Mouse (Mus musculus) CD8-positive naive resting alpha-beta T cell, adult 2 months (primary cell): ENCODE results near the gene Dnah2.

Experiments used
- DNase-seq, 2 experiments: peaks; one replicate each; pipeline ENCODE4 v3.0.0; 2022; ENCODE audit warnings: low read depth in 2 of 2, low spot score in 2 of 2

Gene Dnah2

GRCm38 (mm10) chr11:69472687-69473086, 76.2 kb downstream of the Dnah2 start:
- no peak for DNase-seq

GRCm38 (mm10) chr11:69471491-69471890, 77.4 kb downstream of the Dnah2 start:
- no peak for DNase-seq

- DNase-seq, result no peak
Observed at GRCm38 (mm10) chr11:69469301-69469700, 79.6 kb downstream of the Dnah2 start.

GRCm38 (mm10) chr11:69463996-69464395, 84.9 kb downstream of the Dnah2 start:
- DNase-seq, result no peak

DNA sequence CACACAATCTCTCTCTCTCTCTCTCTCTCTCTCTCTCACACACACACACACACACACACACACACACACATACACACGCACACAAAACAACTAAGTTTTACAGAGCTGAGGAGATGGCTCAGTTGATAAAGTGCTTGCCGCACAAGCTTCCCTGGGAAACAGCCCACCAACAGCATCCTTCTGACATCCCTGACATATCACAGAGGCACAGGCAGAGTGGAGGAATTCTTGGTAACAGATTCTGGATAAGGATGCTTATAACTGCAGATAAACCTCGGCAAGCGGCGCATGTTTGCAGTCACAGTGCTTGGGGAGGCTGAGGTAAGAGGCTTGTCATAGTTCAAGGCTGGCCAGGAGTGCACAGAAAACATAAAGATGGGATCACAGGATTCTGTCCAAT, 87.3 kb downstream of the Dnah2 start:
- DNase-seq, result no peak

- no peak for DNase-seq
Observed at GRCm38 (mm10) chr11:69459883-69460282, 89.0 kb downstream of the Dnah2 start.

- DNase-seq, result no peak
Observed at GRCm38 (mm10) chr11:69457006-69457579, 91.8 kb downstream of the Dnah2 start.

- no peak for DNase-seq
Observed at GRCm38 (mm10) chr11:69452114-69452867, 96.6 kb downstream of the Dnah2 start.

GRCm38 (mm10) chr11:69447299-69447698, 101.6 kb downstream of the Dnah2 start:
- no peak for DNase-seq

DNA sequence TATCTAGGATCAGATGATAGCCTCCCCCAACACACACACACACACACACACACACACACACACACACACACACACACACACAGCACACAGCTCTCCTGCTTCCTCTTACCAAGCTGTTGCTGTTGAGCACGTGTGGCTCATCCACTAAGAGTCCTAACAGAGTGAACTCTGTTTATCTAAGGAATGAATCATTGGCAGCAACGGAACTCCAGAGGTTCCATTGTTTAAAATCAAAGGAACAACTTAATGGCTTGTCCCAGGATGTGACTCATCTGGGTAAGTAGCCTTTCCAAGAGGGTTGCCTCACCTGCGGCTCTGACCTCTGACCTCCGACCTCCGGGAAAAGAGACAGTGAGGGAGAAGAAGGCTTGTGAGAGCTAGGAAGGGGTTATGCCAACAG, 105.6 kb downstream of the Dnah2 start:
- DNase-seq, result no peak

- no peak for DNase-seq
Observed at GRCm38 (mm10) chr11:69437291-69437690, 111.6 kb downstream of the Dnah2 start.

- DNase-seq, result no peak
Observed at GRCm38 (mm10) chr11:69433189-69433588, 115.7 kb downstream of the Dnah2 start.

GRCm38 (mm10) chr11:69432640-69432982, 116.3 kb downstream of the Dnah2 start:
- no peak for DNase-seq

DNA sequence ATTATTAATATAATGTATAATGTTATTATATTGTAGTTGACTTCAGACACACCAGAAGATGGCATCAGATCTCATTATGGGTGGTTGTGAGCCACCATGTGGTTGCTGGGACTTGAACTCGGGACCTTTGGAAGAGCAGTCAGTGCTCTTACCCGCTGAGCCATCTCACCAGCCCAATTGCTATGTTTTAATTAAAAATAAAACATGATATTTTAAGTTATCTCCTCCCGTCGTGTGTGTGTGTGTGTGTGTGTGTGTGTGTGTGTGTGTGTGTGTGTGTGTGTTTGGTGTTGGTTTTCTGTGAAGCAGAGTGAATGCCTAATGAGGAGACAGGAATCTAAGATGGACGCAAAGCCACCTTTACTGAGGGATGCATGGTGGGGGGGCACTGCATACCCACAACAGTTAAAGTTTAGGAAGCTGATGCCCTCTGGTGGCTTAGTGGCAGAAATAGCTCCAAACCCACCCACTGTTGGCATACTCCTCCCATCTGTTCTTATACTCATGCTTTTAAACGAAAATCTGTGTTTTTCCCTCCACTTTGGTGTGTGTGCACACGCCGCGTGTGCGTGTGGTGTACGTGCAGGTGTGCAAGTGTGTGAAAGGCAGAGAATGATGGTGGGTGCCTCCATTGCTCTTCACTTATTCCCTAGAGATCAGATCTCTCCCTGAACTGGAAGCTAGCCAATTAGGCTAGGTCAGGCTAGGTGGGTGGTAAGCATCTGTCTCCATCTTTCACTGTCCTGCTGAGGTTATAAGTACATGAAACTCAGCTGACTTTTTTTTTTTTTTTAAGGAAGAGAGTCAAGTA, 116.9 kb downstream of the Dnah2 start:
- DNase-seq, result peak; percentile 70 to 79

DNA sequence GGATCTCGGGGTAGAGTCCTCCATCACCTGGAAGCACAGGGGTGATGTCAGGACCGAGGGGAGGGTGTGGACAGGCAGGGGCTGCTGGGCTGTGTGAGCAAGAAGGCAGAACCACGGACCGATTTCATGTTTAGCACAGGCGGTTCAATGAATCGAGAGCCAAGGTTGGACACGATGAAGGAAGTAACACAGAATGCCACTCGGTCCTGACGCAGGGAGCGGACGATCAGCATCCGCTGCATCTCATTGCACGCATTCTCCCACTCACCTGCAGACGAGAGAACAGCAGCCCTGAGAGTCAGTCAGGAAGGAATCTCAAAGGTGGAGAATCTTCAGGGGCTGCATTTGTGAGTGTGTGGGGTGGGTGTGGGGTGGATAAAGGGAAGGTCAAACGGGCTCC, 118.3 kb downstream of the Dnah2 start:
- DNase-seq, result no peak

- no peak for DNase-seq
Observed at GRCm38 (mm10) chr11:69429313-69429712, 119.6 kb downstream of the Dnah2 start.

DNA sequence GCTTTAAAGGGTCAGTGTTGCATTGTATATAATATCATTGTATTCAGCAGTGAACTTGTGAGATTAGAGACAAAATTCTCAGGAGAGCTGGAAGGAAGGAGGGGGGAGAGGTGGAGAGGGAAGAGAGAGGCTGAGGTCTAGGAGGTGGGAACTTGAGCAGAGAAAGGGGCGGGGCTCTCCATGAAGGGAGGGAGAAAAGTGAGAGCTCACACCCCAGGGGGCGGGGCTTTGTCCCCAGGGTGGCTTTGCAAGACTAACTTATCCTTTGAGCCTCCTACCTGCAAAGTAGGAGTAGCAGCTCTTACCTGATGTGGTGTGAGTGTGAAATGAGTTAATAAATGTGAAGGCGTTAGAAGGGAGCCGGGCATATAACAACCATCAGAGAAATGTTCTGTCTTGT, 120.2 kb downstream of the Dnah2 start:
- DNase-seq, result no peak

DNA sequence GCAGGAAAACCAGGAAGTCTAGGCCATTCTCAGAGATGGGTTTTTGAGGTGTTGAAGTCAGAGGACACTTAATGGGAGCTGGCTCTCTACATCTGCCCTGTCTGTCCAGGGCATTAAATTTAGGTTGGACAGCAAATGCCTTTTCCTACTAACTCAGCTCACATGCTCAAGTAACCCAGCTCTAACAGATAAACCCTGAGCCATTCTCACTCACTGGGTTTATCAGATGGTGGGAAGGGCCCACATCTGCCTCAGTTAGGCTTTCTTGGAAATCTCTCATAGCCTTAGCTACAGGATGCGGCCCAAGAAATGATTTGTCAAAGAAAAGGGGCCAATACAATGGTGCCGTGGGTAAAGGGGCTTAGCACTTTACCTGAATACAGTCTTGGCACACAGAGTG, 122.7 kb downstream of the Dnah2 start:
- DNase-seq, result no peak

DNA sequence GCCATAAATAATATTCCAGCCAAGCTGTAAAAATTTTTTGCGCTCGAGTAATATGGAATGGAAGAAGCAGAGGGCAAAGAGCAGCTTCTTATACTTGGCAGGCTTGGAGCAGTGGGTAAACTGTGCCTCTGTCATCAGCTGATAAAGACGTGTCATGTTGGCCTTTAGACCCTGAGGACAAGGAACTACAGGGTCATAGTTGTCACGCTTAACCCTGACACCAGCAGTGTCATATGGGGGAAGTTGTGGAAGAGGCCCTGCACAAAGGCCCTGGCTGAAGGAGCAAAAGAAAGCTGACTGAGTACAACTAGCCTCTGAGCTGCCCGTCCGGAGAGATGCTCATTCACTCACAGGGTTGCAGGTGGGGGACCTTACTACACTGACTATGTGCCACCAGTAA, 125.0 kb downstream of the Dnah2 start:
- DNase-seq, result no peak

DNA sequence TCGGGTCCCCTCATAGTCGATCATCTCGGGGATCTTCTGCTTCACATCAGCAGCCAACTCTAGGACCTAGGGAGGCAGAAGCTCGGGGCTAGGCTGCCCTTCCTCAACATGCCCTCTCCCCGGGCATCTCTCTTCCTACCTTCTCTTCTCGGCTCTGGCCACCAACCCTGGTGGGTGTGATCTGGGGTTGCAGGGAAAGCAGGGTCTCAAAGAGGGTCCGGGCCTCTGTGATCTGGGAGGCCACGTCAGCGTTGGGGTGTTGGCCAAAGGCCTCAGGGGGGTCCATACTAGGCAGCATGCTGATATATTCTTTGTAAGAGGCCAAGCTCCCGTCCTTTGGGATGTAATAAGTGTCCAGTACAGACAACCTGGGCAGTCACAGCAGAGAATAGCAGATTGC, 126.1 kb downstream of the Dnah2 start:
- no peak for DNase-seq

DNA sequence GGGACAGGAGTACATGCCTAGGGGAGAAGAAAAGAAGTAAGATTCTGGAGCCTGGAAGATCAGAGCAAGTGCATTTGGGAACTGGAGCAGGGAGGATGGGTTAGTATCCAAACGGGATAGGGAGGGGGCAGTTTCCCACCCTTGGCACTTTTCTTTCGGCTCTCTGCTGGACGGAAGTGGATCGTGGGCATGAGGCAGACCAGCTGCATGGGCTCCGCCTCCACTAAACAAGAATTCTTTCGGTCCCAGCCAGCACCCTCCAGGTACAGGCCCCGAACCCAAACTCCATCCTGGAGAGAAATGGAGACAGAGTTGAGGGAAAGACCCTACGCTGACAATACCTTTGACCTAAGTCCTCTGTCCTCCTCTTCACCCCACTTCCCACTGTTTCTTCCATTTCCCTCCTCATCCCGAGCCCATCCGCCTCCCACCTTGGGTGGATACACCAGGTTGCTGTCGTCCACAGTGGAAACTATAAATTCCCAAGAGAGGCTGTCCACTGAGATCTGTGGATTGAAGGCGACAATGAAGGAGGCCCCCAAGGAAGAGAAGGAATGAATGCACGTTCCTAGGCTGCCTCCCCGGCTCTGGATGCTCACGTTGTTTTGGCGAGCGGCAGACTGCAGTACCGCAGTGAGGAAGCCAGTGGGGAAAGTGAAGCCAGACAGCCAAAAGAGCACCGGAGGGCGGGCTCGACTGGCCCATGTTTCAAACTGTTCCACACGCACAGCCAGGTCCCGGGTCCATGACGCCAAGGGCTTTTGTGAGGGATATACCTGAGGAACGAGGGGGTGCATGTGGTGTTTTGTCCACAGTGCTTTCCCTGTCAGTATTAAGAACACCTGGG, 127.6 kb downstream of the Dnah2 start:
- DNase-seq, result no peak
